Mouse (Mus musculus) neural tube, embryonic 14.5 days (tissue): ENCODE results near the gene Psmb7. TPM values are rescaled to one million over a fixed set of nuclear protein-coding genes. Genes with fewer than 3 reads are reported as not detected.

ENCODE experiments used
- ATAC-seq: fragments of 200-750 bp; cut with Nextera tagmentation; 2 replicates; pipeline ENCODE4 v1.8.0; 2017; ENCODE audit warnings: low read depth, mild to moderate bottlenecking, moderate TSS enrichment, moderate library complexity
- H3K27ac ChIP-seq: fragments of 300-500 bp; sonication (generic); 2 replicates; pipeline ENCODE4 v1.5.1; 2014; ENCODE audit warnings: low read depth, mild to moderate bottlenecking, control low read depth, low read length, moderate library complexity, mixed read lengths
- H3K27me3 ChIP-seq: fragments of 300-500 bp; sonication (generic); 2 replicates; pipeline ENCODE4 v1.6.1; 2014; ENCODE audit warnings: low read length; ENCODE audit not compliant: control insufficient read depth, insufficient read depth
- H3K36me3 ChIP-seq: fragments of 300-500 bp; sonication (generic); 2 replicates; pipeline ENCODE4 v1.6.1; 2014; ENCODE audit warnings: low read length, mixed read lengths; ENCODE audit not compliant: control insufficient read depth, insufficient read depth
- H3K4me1 ChIP-seq: fragments of 300-500 bp; sonication (generic); 2 replicates; pipeline ENCODE4 v1.6.1; 2014; ENCODE audit warnings: low read length; ENCODE audit not compliant: control insufficient read depth, insufficient read depth
- H3K4me2 ChIP-seq: fragments of 300-500 bp; sonication (generic); 2 replicates; pipeline ENCODE4 v1.6.1; 2014; ENCODE audit warnings: mild to moderate bottlenecking, low read depth, low read length, control low read depth
- H3K4me3 ChIP-seq: fragments of 300-500 bp; sonication (generic); 2 replicates; pipeline ENCODE4 v1.5.1; 2014; ENCODE audit warnings: low read depth, low read length, control low read depth, mixed read lengths
- H3K9ac ChIP-seq: fragments of 300-500 bp; sonication (generic); replicated peaks from 2 replicates; pipeline ENCODE4 v1.6.1; 2014; ENCODE audit warnings: low read depth, mild to moderate bottlenecking, control low read depth, low read length, mixed read lengths
- H3K9me3 ChIP-seq: fragments of 300-500 bp; sonication (generic); 2 replicates; pipeline ENCODE4 v1.6.1; 2016; ENCODE audit warnings: low read length; ENCODE audit not compliant: control insufficient read depth
- WGBS: fragments of 180-500 bp; shearing (Covaris S2); extraction: QIAGEN DNeasy Blood & Tissue Kit; methylation state at CpG from one replicate; pipeline ENCODE4 v1.1.7; 2014; 5-methylcytosine and 5-hydroxymethylcytosine counted together
- polyA plus RNA-seq: library from polyadenylated mRNA; unstranded; fragments of >200 nt; fragmentation: Nextera tagmentation; extraction: Ambion mirVana; gene quantifications from 2 replicates; pipeline ENCODE4 v1.2.1, GENCODE M21; 2014

Gene Psmb7
- polyA plus RNA-seq, 1 experiment from 2014 or later = 282 TPM

GRCm38 (mm10) chr2:38672496-38672895 is 28.6 kb upstream of the Psmb7 start:
- Histone ChIP-seq H3K27me3 (no peaks in the 10 kb centered on the region), H3K4me2 (no peak overlapping the region), H3K27ac (no peak overlapping the region), H3K4me1 (no peaks in the 10 kb centered on the region), H3K9ac (no peak overlapping the region), H3K9me3 (no peaks in the 10 kb centered on the region), H3K4me3 (no peak overlapping the region), H3K36me3 (no peaks in the 10 kb centered on the region)
- ATAC-seq = no peak
- 73% methylated on average over 10 of the region's 11 CpGs for WGBS

GRCm38 (mm10) chr2:38668802-38669580 is 25.1 kb upstream of the Psmb7 start:
- H3K9ac ChIP-seq = no peak overlapping the region
- H3K27ac ChIP-seq = no peak overlapping the region
- H3K4me3 ChIP-seq = no peak overlapping the region
- H3K4me1 ChIP-seq = no peaks in the 10 kb centered on the region
- ATAC-seq = peak; percentile 65
- H3K36me3 ChIP-seq = no peaks in the 10 kb centered on the region
- H3K27me3 ChIP-seq = no peaks in the 10 kb centered on the region
- peak overlapping the region; percentile 20; the same call in 1 of the 2 replicates for H3K4me2 ChIP-seq
- 10% methylated on average over 17 of the region's 17 CpGs for WGBS
- no peaks in the 10 kb centered on the region for H3K9me3 ChIP-seq

- WGBS = 3% methylated on average over 1 of the region's 1 CpGs
- Histone ChIP-seq H3K27ac (no peak overlapping the region), H3K9ac (no peak overlapping the region), H3K27me3 (no peaks in the 10 kb centered on the region), H3K4me2 (no peak overlapping the region), H3K36me3 (no peaks in the 10 kb centered on the region), H3K4me3 (no peak overlapping the region), H3K9me3 (no peaks in the 10 kb centered on the region), H3K4me1 (no peaks in the 10 kb centered on the region)
- ATAC-seq = no peak
These were observed 17.5 kb upstream of the Psmb7 start for GRCm38 (mm10) chr2:38661398-38661797.

GRCm38 (mm10) chr2:38658338-38658836 is 14.5 kb upstream of the Psmb7 start:
- WGBS = under 1% methylated on average over 24 of the region's 25 CpGs
- H3K9me3 ChIP-seq = no peaks in the 10 kb centered on the region
- H3K27ac ChIP-seq = no peak overlapping the region
- H3K4me3 ChIP-seq = peak overlapping the region; percentile 31
- peak overlapping the region; percentile 56 for H3K4me2 ChIP-seq
- 0 out of 2 replicates have a peak overlapping the region, but pooled peaks have one; percentile 35 for H3K9ac ChIP-seq
- H3K36me3 ChIP-seq = no peaks in the 10 kb centered on the region
- no peaks in the 10 kb centered on the region for H3K4me1 ChIP-seq
- ATAC-seq = peak; percentile 97
- no peaks in the 10 kb centered on the region for H3K27me3 ChIP-seq

GRCm38 (mm10) chr2:38653694-38654093 is 9.8 kb upstream of the Psmb7 start:
- H3K4me2 ChIP-seq = no peak overlapping the region
- no peak overlapping the region for H3K27ac ChIP-seq
- H3K9me3 ChIP-seq = no peaks in the 10 kb centered on the region
- H3K4me3 ChIP-seq = no peak overlapping the region
- H3K36me3 ChIP-seq = no peaks in the 10 kb centered on the region
- H3K9ac ChIP-seq = no peak overlapping the region
- no peaks in the 10 kb centered on the region for H3K27me3 ChIP-seq
- 71% methylated on average over 2 of the region's 2 CpGs for whole genome bisulfite sequencing
- H3K4me1 ChIP-seq = no peaks in the 10 kb centered on the region
- no peak for ATAC-seq

GRCm38 (mm10) chr2:38653293-38653619 is 9.4 kb upstream of the Psmb7 start:
- no peak overlapping the region for H3K27ac ChIP-seq
- H3K9me3 ChIP-seq = no peaks in the 10 kb centered on the region
- no peak overlapping the region for H3K4me2 ChIP-seq
- no peaks in the 10 kb centered on the region for H3K27me3 ChIP-seq
- ATAC-seq = no peak
- H3K4me1 ChIP-seq = no peaks in the 10 kb centered on the region
- H3K4me3 ChIP-seq = no peak overlapping the region
- H3K36me3 ChIP-seq = no peaks in the 10 kb centered on the region
- WGBS = 90% methylated on average over 5 of the region's 5 CpGs
- H3K9ac ChIP-seq = no peak overlapping the region

GRCm38 (mm10) chr2:38652565-38653292 is 8.8 kb upstream of the Psmb7 start:
- WGBS = 71% methylated on average over 10 of the region's 10 CpGs
- Histone ChIP-seq H3K27ac (no peak overlapping the region), H3K9ac (no peak overlapping the region), H3K4me3 (no peak overlapping the region), H3K4me2 (no peak overlapping the region), H3K4me1 (no peaks in the 10 kb centered on the region), H3K9me3 (no peaks in the 10 kb centered on the region), H3K36me3 (no peaks in the 10 kb centered on the region), H3K27me3 (no peaks in the 10 kb centered on the region)
- peak; percentile 56; the same call in 1 of the 2 replicates for ATAC-seq

GRCm38 (mm10) chr2:38652098-38652497 is 8.2 kb upstream of the Psmb7 start:
- Histone ChIP-seq H3K27me3 (no peaks in the 10 kb centered on the region), H3K4me2 (no peak overlapping the region), H3K4me3 (no peak overlapping the region), H3K36me3 (no peaks in the 10 kb centered on the region), H3K9me3 (no peaks in the 10 kb centered on the region), H3K9ac (no peak overlapping the region), H3K27ac (no peak overlapping the region), H3K4me1 (peaks cover 5% of the 10 kb centered on the region)
- ATAC-seq = no peak
- WGBS = 75% methylated on average over 7 of the region's 7 CpGs

GRCm38 (mm10) chr2:38650340-38650739 is 6.5 kb upstream of the Psmb7 start:
- Histone ChIP-seq H3K27me3 (no peaks in the 10 kb centered on the region), H3K27ac (no peak overlapping the region), H3K4me2 (no peak overlapping the region), H3K4me1 (peaks cover 6% of the 10 kb centered on the region), H3K9me3 (no peaks in the 10 kb centered on the region), H3K36me3 (no peaks in the 10 kb centered on the region), H3K4me3 (no peak overlapping the region), H3K9ac (no peak overlapping the region)
- no peak for ATAC-seq
- WGBS = 97% methylated on average over 1 of the region's 1 CpGs
